11 mouse cellular contexts compared by ENCODE assay signal in genomic region chr10:20220443-20221071, GRCm38 (mm10).
A peak's percentile ranks its signal among the peaks of the same experiment; 100 is the strongest.
DNase-seq lines count a peak whose midpoint lies in the region; ATAC-seq and TF ChIP-seq lines count a peak whose summit lies in the region.
"Had no signal": no experiment of that assay in that cellular context is flagged by ENCODE, and none has a peak within 500 bp of the region (broad histone marks: within the 10 kb centered on the region; RNA-seq: fewer than 3 reads in every experiment).

No protein-coding gene starts in this region.

- H3K4me3 ChIP-seq in forebrain, embryonic 15.5 days, result no peak overlapping the region
- no peak overlapping the region for H3K4me3 ChIP-seq in forebrain, embryonic 10.5 days
- no peak overlapping the region for H3K4me3 ChIP-seq in kidney, embryonic 15.5 days (replicated peaks)
- H3K4me3 ChIP-seq in stomach, embryonic 15.5 days (replicated peaks), result no peak overlapping the region
- H3K4me3 ChIP-seq in thymus, adult 2 months (ENCODE audit: control insufficient read depth, insufficient read depth, low read length), result no peak overlapping the region
- H3K4me3 ChIP-seq: heart, adult 2 months; midbrain, embryonic 13.5 days; neural tube, embryonic 15.5 days had no signal

- no peaks in the 10 kb centered on the region for H3K36me3 ChIP-seq in forebrain, embryonic 15.5 days
- no peaks in the 10 kb centered on the region for H3K36me3 ChIP-seq in forebrain, embryonic 10.5 days (replicated peaks)
- H3K36me3 ChIP-seq in kidney, embryonic 15.5 days, result no peaks in the 10 kb centered on the region
- H3K36me3 ChIP-seq in stomach, embryonic 15.5 days, result no peaks in the 10 kb centered on the region
- H3K36me3 ChIP-seq in thymus, adult 2 months (ENCODE audit: control insufficient read depth, insufficient read depth, low read length), result no peaks in the 10 kb centered on the region
- H3K36me3 ChIP-seq: midbrain, embryonic 13.5 days; neural tube, embryonic 15.5 days had no signal

- 0 out of 2 replicates have a peak, but pooled peaks have one; percentile 29 for ATAC-seq in forebrain, embryonic 15.5 days (replicated peaks)
- ATAC-seq in kidney, embryonic 15.5 days (replicated peaks; ENCODE audit: low FRiP score), result no peak
- ATAC-seq in stomach, embryonic 15.5 days (ENCODE audit: insufficient read depth, low FRiP score, low read depth), result peak; percentile 60
- ATAC-seq: midbrain, embryonic 13.5 days had no signal

- no peak overlapping the region for H3K4me2 ChIP-seq in forebrain, embryonic 15.5 days (replicated peaks)
- H3K4me2 ChIP-seq in kidney, embryonic 15.5 days, result no peak overlapping the region
- H3K4me2 ChIP-seq in stomach, embryonic 15.5 days, result no peak overlapping the region
- H3K4me2 ChIP-seq: midbrain, embryonic 13.5 days; neural tube, embryonic 15.5 days had no signal

- DNase-seq in forebrain, embryonic 10.5 days (ENCODE audit: extremely low spot score, low spot score), result no peak
- DNase-seq in lung, postnatal 10 days, result peak; percentile 17
- no peak for DNase-seq in lung, adult 18-20 months
- DNase-seq in testis, postnatal 10 days (ENCODE audit: low spot score), result no peak
- DNase-seq in thymus, adult 2 months, result no peak
- DNase-seq: heart, adult 2 months had no signal

- H3K27me3 ChIP-seq in forebrain, embryonic 15.5 days, result no peaks in the 10 kb centered on the region
- no peaks in the 10 kb centered on the region for H3K27me3 ChIP-seq in forebrain, embryonic 10.5 days (ENCODE audit: poor library complexity, severe bottlenecking)
- H3K27me3 ChIP-seq in kidney, embryonic 15.5 days, result no peaks in the 10 kb centered on the region
- no peaks in the 10 kb centered on the region for H3K27me3 ChIP-seq in stomach, embryonic 15.5 days (replicated peaks)
- no peaks in the 10 kb centered on the region; the same call in 1 of the 2 replicates for H3K27me3 ChIP-seq in thymus, adult 2 months (ENCODE audit: control insufficient read depth, insufficient read depth, low read length)
- H3K27me3 ChIP-seq: midbrain, embryonic 13.5 days; neural tube, embryonic 15.5 days had no signal

- WGBS in forebrain, embryonic 15.5 days, result 62% methylated on average over 10 of the region's 10 CpGs
- 90% methylated on average over 10 of the region's 10 CpGs for WGBS in forebrain, embryonic 10.5 days
- WGBS in kidney, embryonic 15.5 days, result 52% methylated on average over 10 of the region's 10 CpGs
- 47% methylated on average over 10 of the region's 10 CpGs for WGBS in stomach, embryonic 15.5 days
- WGBS in thymus, adult 2 months, result 59% methylated on average over 10 of the region's 10 CpGs

- TF ChIP-seq CTCF in thymus, adult 2 months (IDR thresholded peaks at IDR 0.05; ENCODE audit: borderline replicate concordance, control insufficient read depth, extremely low read depth, insufficient read depth, low read length, poor library complexity), result no peak

- no peaks in the 10 kb centered on the region for H3K9me3 ChIP-seq in forebrain, embryonic 15.5 days
- H3K9me3 ChIP-seq in forebrain, embryonic 10.5 days, result no peaks in the 10 kb centered on the region
- H3K9me3 ChIP-seq in kidney, embryonic 15.5 days (replicated peaks), result no peaks in the 10 kb centered on the region
- no peaks in the 10 kb centered on the region for H3K9me3 ChIP-seq in stomach, embryonic 15.5 days
- H3K9me3 ChIP-seq: midbrain, embryonic 13.5 days; neural tube, embryonic 15.5 days had no signal

- no peak for TF ChIP-seq POLR2A in thymus, adult 2 months (IDR thresholded peaks at IDR 0.05; ENCODE audit: control insufficient read depth, extremely low read depth, insufficient read depth, low read length, poor library complexity)

- H3K4me1 ChIP-seq in forebrain, embryonic 15.5 days, result no peaks in the 10 kb centered on the region
- no peaks in the 10 kb centered on the region for H3K4me1 ChIP-seq in forebrain, embryonic 10.5 days
- peaks cover 6% of the 10 kb centered on the region for H3K4me1 ChIP-seq in kidney, embryonic 15.5 days
- no peaks in the 10 kb centered on the region for H3K4me1 ChIP-seq in stomach, embryonic 15.5 days
- H3K4me1 ChIP-seq in thymus, adult 2 months (replicated peaks; ENCODE audit: control insufficient read depth, insufficient read depth, low read length), result peaks cover 15% of the 10 kb centered on the region
- H3K4me1 ChIP-seq: midbrain, embryonic 13.5 days had no signal

- no peak overlapping the region for H3K9ac ChIP-seq in forebrain, embryonic 15.5 days (replicated peaks)
- no peak overlapping the region for H3K9ac ChIP-seq in kidney, embryonic 15.5 days
- H3K9ac ChIP-seq in stomach, embryonic 15.5 days, result no peak overlapping the region
- H3K9ac ChIP-seq: midbrain, embryonic 13.5 days; neural tube, embryonic 15.5 days had no signal

- no peak overlapping the region for H3K27ac ChIP-seq in forebrain, embryonic 15.5 days (replicated peaks)
- H3K27ac ChIP-seq in forebrain, embryonic 10.5 days, result no peak overlapping the region
- H3K27ac ChIP-seq in kidney, embryonic 15.5 days, result peak overlapping the region; percentile 37; the same call in 1 of the 2 replicates
- no peak overlapping the region for H3K27ac ChIP-seq in stomach, embryonic 15.5 days
- H3K27ac ChIP-seq in thymus, adult 2 months (ENCODE audit: control insufficient read depth, insufficient read depth, low read length), result no peak overlapping the region
- H3K27ac ChIP-seq: heart, adult 2 months; midbrain, embryonic 13.5 days; neural tube, embryonic 15.5 days had no signal
